Mouse (Mus musculus) layer of hippocampus, adult 2 months (tissue): ENCODE measurements around the gene Rab11fip4. TPM values are rescaled to one million over a fixed set of nuclear protein-coding genes. Genes with fewer than 3 reads are reported as not detected.

ENCODE experiments used
- DNase-seq, 2 experiments: peaks; one replicate each; pipeline ENCODE4 v3.0.0; 2022; ENCODE audit warnings: low spot score in 2 of 2
- H3K27ac ChIP-seq: fragments of 200-600 bp; 2 replicates; pipeline ENCODE4 v1.8.1; 2022
- H3K4me3 ChIP-seq: fragments of 200-600 bp; 2 replicates; pipeline ENCODE4 v1.8.1; 2022; ENCODE audit warnings: mild to moderate bottlenecking
- CTCF ChIP-seq: fragments of 200-600 bp; conservative IDR thresholded peaks from 2 replicates; pipeline ENCODE4 v1.8.1; 2022; ENCODE audit warnings: antibody characterized with exemption, mild to moderate bottlenecking, moderate library complexity
- total RNA-seq, 2 experiments: library from RNA; stranded (reverse); gene quantifications; 2 replicates each; pipeline ENCODE4 v1.2.3; 2021

Rab11fip4 gene
- total RNA-seq, 2 experiments from 2014 or later, result 163 to 168 TPM

DNA sequence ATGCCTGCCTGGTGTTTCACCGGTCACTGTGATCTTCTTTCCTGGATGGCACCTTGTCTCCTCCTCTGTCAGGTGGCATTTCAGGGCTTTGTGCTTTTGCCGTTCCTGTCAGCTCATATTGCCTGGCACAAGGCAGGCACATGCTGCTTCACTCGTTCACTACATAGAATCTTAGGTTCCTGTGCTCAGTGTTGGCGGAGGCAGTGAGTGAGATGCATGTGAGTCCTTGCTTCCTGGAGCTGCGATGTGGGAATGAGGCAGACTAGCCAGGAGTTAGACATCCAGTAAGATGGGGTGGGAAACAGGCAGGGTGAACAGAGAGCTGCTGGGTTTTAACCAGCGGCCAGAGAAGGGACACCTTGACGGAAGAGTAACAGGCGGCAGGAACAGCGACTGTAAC lies 72.1 kb downstream of the Rab11fip4 start:
- no peak for DNase-seq
- H3K4me3 ChIP-seq, result peak overlapping the region; percentile 68
- peak overlapping the region; percentile 91 for H3K27ac ChIP-seq
- no peak for TF ChIP-seq CTCF

DNA sequence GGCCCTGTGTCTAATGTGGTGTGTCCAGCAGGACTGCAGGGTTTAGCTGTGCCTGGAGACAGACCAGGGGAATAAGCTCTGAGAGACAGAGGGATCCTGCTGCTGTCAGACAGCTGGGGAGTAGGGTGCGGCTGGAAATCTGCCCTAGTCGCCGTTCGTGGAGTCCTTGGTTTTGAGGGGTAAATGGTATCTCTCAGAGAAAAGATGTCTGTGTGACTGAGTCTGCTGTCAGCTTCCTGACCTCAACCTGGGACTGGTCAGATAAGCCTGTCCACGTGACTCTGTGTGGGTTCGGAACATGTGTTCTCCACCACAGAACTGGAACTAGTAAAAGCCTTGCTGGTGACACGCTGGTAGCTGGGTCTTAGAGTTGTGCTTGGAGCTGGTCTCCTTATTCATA lies 72.6 kb downstream of the Rab11fip4 start:
- Histone ChIP-seq H3K4me3 (peak overlapping the region; percentile 68; the same call in 1 of the 2 replicates), H3K27ac (peak overlapping the region; percentile 91)
- no peak for TF ChIP-seq CTCF
- DNase-seq, result no peak

DNA sequence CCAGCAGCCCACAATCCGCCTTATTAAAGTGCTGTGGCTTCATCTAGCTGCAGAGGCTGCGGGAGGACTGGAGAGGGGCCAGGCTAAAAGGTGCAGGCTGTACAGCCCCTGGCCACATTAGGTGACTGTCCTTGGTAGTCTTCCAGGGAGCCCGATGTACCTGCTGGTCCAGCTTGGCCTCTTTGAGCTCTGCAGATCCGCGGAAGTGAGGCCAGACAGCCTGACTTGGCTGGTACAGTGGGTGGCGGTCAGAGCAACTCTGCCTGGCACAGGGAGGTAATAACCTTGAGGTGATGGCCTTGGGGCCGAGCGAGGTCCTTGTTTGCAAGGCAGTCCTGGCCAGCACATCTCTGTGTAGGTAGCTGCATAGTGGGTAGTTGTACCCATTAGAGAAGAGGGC lies 75.5 kb downstream of the Rab11fip4 start:
- no peak for TF ChIP-seq CTCF
- DNase-seq, result no peak
- H3K27ac ChIP-seq, result peak overlapping the region; percentile 43; the same call in 1 of the 2 replicates
- H3K4me3 ChIP-seq, result no peak overlapping the region

DNA sequence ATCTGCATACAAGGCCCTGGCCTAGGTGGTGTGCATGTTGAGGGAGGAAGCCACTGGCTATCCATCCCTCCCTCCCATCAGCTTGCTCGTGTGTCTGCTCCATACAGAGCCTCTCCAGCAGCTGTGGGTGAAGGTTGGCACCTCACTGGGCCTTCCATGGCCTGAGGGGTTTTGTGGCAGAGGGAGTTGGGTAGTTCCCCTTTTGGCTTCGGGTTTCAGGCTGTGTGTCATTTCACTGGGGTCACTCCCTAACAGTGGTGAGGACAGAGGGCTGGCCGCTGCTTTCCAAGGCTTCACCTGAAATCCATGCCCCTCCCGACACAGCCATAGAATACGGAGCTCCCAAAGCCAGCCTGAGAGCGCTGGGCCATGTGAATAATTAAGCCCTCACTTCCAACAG lies 78.2 kb downstream of the Rab11fip4 start:
- H3K4me3 ChIP-seq, result no peak overlapping the region
- H3K27ac ChIP-seq, result peak overlapping the region; percentile 32; the same call in 1 of the 2 replicates
- DNase-seq, result no peak
- no peak for TF ChIP-seq CTCF

DNA sequence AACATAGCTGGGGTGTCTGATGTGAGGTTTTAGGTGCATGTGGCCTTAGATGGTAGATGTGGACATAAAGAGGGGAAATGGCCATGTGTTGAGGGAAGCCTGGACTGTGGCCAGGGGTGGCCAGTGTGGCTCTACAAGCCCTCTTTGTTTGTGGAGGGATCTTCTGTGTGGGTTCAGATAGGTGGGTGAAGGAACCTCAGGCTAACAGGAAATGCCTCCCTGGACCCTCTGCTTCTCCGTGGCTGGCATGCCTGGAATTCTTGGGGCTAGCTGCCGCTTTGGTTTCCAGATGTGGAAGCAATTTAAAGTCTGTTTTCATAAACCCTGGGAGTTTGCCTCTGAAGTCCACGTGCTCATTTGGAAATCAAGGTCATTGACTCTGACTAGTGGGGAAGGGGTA lies 78.9 kb downstream of the Rab11fip4 start:
- no peak for TF ChIP-seq CTCF
- Histone ChIP-seq H3K27ac (peak overlapping the region; percentile 32; the same call in 1 of the 2 replicates), H3K4me3 (no peak overlapping the region)
- no peak for DNase-seq

DNA sequence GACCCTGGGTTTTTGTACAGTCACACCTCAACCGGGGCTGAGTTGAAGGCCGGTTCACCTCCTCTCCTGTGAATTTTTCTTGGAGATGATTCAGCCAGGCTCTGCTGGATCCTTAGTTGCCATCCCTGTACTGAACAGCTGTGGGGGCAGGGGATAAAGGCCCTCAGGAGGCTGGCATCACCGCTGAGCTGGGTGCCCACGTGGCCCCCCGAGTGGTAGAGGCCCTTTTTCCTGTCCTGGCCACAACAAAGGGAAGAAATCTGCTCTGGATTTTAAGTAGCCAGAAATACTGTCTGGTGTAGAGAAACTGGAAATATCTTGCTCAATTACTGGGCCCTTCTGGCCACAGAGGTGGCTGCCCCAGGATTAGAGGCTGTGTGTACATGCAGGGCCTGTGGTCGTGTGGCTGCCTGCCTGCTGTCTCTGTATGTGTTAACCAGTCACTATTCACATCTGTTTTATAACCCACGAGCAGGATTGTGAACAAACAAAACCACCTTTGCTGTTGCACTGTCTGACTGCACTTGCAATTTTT lies 79.5 kb downstream of the Rab11fip4 start:
- TF ChIP-seq CTCF, result no peak
- no peak for DNase-seq
- Histone ChIP-seq H3K27ac (peak overlapping the region; percentile 32; the same call in 1 of the 2 replicates), H3K4me3 (no peak overlapping the region)

DNA sequence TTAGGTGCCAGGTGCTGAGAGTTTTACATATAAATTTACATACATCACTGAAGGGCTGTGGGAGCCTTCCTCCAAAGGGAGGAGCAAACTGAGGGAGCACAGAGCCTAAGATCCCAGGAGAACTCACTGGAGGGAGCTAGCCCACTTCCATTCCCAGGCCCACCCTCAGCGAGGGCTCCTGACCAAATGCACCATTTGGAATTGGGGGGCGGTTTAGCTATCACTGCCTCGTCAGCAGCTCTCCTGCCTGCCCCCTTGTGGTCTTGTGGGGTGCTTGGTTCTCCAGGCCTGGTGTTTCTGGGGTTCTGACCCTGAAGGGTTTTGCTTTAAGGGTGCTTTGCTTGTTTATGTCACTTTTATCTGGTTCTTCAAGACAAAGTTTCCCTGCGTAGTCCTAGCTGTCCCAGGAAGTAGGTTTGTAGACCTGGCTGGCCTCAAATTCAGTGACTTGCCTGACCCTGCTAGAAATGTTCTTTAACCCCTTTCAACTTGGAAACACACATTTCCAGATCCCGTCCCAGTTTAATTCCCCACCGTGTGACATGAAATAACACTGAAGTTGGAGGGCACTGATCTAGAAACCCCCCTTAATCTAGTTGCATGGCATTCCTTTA lies 80.8 kb downstream of the Rab11fip4 start:
- peak overlapping the region; percentile 36; the same call in 1 of the 2 replicates for H3K27ac ChIP-seq
- no peak overlapping the region for H3K4me3 ChIP-seq
- peak; percentile 81 for TF ChIP-seq CTCF
- peak in 1 of 2 experiments; percentile 46 for DNase-seq

DNA sequence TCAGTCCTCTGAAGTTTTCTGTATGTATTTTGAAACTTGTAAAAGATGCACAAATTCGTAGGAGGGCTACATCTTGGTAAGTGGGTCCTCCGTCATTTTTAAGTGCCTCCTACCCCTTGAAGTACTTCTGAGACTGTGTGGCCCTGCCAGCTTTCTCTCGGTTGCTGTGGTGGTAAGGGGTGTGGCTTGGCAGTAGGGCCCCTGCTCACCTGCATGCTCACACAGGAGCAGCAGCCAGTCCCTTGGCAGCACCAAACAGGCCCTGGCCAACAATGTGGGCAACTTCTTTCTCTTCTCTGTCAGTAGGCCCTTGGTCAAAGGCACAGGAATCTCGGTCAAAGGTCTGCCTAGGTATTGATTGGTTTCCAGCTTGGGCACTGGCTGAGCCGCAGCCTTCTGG lies 82.1 kb downstream of the Rab11fip4 start:
- peak overlapping the region; percentile 81 for H3K27ac ChIP-seq
- H3K4me3 ChIP-seq, result no peak overlapping the region
- DNase-seq, result no peak
- TF ChIP-seq CTCF, result no peak

DNA sequence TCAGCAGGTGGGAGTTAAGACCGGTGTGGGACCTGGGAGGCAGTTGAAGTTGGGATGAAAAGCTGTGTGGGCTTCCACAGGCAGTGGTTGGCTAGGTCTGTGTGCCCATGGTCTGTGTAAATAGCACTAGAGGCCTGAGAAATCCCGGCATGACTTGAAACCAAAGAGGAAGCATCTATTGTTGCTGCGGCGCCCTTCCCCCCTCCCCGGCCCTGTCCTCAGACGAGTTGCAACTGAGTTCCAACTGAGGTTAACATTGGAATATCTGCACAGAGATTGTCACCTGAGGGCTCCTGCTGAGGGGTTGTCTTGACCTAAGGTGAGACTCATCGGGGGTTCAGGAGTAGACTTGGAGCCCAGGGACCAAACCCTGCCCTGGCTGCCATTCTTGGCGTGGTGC lies 82.7 kb downstream of the Rab11fip4 start:
- TF ChIP-seq CTCF, result no peak
- H3K4me3 ChIP-seq, result no peak overlapping the region
- peak overlapping the region; percentile 81 for H3K27ac ChIP-seq
- DNase-seq, result no peak

DNA sequence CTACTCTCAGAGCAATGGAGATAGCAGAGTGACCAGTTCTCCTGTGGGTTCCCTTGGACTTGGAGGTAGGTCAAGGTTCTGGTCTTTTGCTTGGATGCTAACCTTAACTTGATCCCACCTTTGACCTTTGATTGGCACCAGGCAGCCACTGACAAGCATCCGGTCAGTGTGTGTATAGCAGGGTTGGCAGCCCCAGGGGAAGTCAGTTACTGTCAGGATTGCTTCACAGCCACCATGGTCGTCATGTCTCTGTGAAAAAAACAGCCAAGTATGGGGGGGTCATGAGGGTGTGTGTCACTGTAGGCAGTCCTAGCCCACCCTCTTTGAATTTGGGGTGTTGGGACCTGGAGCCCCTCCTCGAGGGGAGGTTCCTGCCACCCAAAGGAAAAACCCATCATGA lies 83.2 kb downstream of the Rab11fip4 start:
- no peak for TF ChIP-seq CTCF

DNA sequence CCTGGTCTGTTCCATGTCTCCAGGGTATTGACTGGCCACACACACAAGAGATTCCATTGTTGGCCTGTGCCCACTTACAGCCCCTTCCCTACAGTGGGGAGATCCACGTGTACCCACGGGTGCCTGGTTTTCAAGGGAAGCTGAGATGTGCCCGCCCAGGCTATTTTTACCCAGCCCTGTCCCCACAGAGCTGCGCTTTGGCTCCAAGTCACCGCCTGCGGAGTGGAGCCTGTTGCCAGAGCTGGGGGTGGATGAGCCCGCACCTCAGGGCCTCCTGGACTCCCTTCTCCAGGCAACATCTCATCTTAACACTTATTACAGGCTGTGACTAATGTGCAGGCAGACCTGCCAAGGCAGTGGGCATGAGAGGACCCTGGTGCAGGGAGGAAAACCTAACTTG lies 83.6 kb downstream of the Rab11fip4 start:
- DNase-seq, result peak; percentile 59 to 63
- no peak for TF ChIP-seq CTCF
- Histone ChIP-seq H3K27ac (peak overlapping the region; percentile 81), H3K4me3 (no peak overlapping the region; the same call in 1 of the 2 replicates)

More for the DNA sequence above, 83.2 kb downstream of the Rab11fip4 start:
- no peak overlapping the region; the same call in 1 of the 2 replicates for H3K4me3 ChIP-seq
- H3K27ac ChIP-seq, result peak overlapping the region; percentile 81
- no peak for DNase-seq

DNA sequence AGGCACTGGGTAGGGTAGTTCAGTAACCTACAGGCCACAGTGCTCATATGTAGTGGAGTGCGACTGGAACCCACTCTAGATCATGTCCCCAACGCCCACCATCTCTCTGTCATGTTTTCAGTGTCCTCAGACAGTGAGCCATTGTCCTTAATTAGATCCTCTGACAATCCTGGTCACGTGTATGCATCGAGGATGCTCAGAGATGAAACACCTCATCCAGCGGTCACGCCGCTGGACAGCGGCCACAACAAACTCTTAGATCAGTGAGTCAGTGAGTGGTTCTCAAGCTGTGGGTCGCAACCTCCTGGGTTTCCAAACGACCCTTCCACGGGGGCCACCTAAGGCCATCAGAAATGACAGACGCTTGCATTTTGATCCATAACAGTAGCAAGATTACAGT lies 84.3 kb downstream of the Rab11fip4 start:
- TF ChIP-seq CTCF, result no peak
- no peak for DNase-seq
- H3K4me3 ChIP-seq, result no peak overlapping the region
- peak overlapping the region; percentile 81 for H3K27ac ChIP-seq

DNA sequence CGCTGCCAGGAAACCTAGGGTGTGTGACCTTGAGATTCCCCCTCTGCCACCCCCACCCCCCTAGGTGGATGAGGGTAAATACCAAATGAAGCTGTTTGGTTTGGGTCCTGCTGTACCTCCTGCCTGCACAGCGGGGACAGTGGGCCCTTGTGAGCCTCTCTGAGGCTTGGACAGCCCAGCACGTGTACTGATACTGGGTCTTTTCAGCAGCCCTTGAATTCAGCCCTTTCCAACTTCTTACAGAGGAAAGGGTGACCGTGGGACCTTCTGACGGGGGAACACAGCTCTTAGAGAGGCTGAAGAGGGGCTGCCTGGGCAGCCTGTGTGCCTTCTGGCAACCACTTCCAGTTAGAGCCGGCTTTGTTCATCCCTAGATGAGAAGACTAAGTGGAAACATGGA lies 85.0 kb downstream of the Rab11fip4 start:
- TF ChIP-seq CTCF, result no peak
- Histone ChIP-seq H3K27ac (peak overlapping the region; percentile 81), H3K4me3 (no peak overlapping the region)
- DNase-seq, result no peak

DNA sequence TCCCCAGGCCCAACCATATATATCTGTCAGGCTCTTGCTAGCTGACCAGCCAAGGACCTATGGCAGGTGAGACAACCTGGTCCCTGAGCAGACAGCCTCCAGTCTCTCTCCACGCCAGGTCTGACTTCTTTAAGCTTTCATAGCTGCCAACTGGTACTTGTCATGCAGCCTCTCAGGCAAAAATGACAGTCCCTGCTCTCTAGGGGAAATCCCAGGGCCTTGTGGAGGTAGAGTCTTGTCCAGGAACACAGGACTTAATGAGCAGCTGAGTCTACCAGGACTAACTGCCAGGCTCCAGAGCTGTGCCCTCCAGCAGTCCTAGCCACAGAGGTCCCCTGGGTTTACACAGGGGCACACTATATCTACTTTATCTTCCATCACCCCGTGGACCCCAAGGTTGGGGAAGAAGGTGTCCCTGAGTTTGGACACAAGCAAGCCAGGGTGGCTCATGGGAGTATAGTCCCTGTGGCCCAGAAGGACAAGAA lies 85.5 kb downstream of the Rab11fip4 start:
- H3K4me3 ChIP-seq, result no peak overlapping the region
- H3K27ac ChIP-seq, result peak overlapping the region; percentile 81; the same call in 1 of the 2 replicates
- DNase-seq, result no peak
- no peak for TF ChIP-seq CTCF
